Mouse (Mus musculus): Measurements from ENCODE around the gene Mcee.
A peak's percentile ranks its signal among the peaks of the same experiment; 100 is the strongest.

Mcee gene

GRCm38 (mm10) chr7:64439595-64440518, 47.5 kb downstream of the Mcee start:
- no peak for DNase-seq

- no peak for DNase-seq
These were observed 48.1 kb downstream of the Mcee start for GRCm38 (mm10) chr7:64440519-64440918.

GRCm38 (mm10) chr7:64450631-64451030, 58.2 kb downstream of the Mcee start:
- no peak for DNase-seq

GRCm38 (mm10) chr7:64451441-64451840, 59.0 kb downstream of the Mcee start:
- DNase-seq, result peak; percentile 91

- DNase-seq, result no peak
These were observed 59.5 kb downstream of the Mcee start for GRCm38 (mm10) chr7:64451861-64452382.

- DNase-seq, result peak; percentile 62
These were observed 60.2 kb downstream of the Mcee start for GRCm38 (mm10) chr7:64452471-64453222.

GRCm38 (mm10) chr7:64456176-64456575, 63.8 kb downstream of the Mcee start:
- DNase-seq, result no peak

- no peak for DNase-seq
These were observed 64.3 kb downstream of the Mcee start for GRCm38 (mm10) chr7:64456676-64457075.

GRCm38 (mm10) chr7:64457811-64458210, 65.4 kb downstream of the Mcee start:
- DNase-seq, result no peak

All from cerebellum, adult 9-10 months (tissue).